Mouse (Mus musculus): ENCODE results near the gene Alg1. TPM values are rescaled to one million over a fixed set of nuclear protein-coding genes. Genes with fewer than 3 reads are reported as not detected.
"Not testable (repeated sequence)": the region's sequence is repeated elsewhere in the genome, so short reads cannot be mapped to it uniquely, and the experiment has no call there.

The Alg1 gene
- 10 to 100 TPM; 17.0 to 17.6 TPM for total RNA-seq (2021)
- long read RNA-seq, experiment 1, transcript Alg1-202 (13 exons, 1,755 nt) = major isoform, 31 of 46 reads
- long read RNA-seq, experiment 1, partial matches to known transcripts = 2 of 46 reads
- long read RNA-seq, experiment 1, other reads (novel, unspliced or antisense) = 12 of 46 reads
- long read RNA-seq, experiment 2, transcript Alg1-202 (13 exons, 1,755 nt) = major isoform, 25 of 41 reads
- long read RNA-seq, experiment 2, partial matches to known transcripts = 3 of 41 reads
- long read RNA-seq, experiment 2, other reads (novel, unspliced or antisense) = 13 of 41 reads

- DNase-seq (ENCODE audit: low spot score in 2 of 2) = peak; percentile 94 to 95
These were observed at the start of gene Alg1 for GRCm38 (mm10) chr16:5233418-5234313. Alg1 (plus strand) TSS chr16:5233621.

- DNase-seq (ENCODE audit: low spot score in 2 of 2) = no peak
These were observed 49.3 kb upstream of the Alg1 start for GRCm38 (mm10) chr16:5184101-5184500.

GRCm38 (mm10) chr16:5184956-5185355, 48.5 kb upstream of the Alg1 start:
- DNase-seq (ENCODE audit: low spot score in 2 of 2) = no peak

- no peak for DNase-seq (ENCODE audit: low spot score in 2 of 2)
These were observed 47.7 kb upstream of the Alg1 start for GRCm38 (mm10) chr16:5185691-5186090.

- DNase-seq (ENCODE audit: low spot score in 2 of 2) = no peak
These were observed 47.2 kb upstream of the Alg1 start for GRCm38 (mm10) chr16:5186234-5186633.

GRCm38 (mm10) chr16:5195080-5195479, 38.3 kb upstream of the Alg1 start:
- peak in 1 of 2 experiments; percentile 50 for DNase-seq (ENCODE audit: low spot score in 2 of 2)

- DNase-seq (ENCODE audit: low spot score in 2 of 2) = peak in 1 of 2 experiments; percentile 47
These were observed 30.7 kb upstream of the Alg1 start for GRCm38 (mm10) chr16:5202681-5203080.

- DNase-seq (ENCODE audit: low spot score in 2 of 2) = no peak
These were observed 30.2 kb upstream of the Alg1 start for GRCm38 (mm10) chr16:5203200-5203599.

- peak; percentile 75 to 82 for DNase-seq (ENCODE audit: low spot score in 2 of 2)
These were observed 29.6 kb upstream of the Alg1 start, which contains the start of gene Nagpa for GRCm38 (mm10) chr16:5203668-5204433. Nagpa (minus strand) TSS chr16:5204012.

- DNase-seq (ENCODE audit: low spot score in 2 of 2) = no peak
These were observed 27.9 kb upstream of the Alg1 start for GRCm38 (mm10) chr16:5205431-5205970.

GRCm38 (mm10) chr16:5206051-5206450, 27.4 kb upstream of the Alg1 start:
- no peak for DNase-seq (ENCODE audit: low spot score in 2 of 2)

- DNase-seq (ENCODE audit: low spot score in 2 of 2) = no peak
These were observed 23.1 kb upstream of the Alg1 start for GRCm38 (mm10) chr16:5210365-5210764.

GRCm38 (mm10) chr16:5212150-5212549, 21.3 kb upstream of the Alg1 start:
- DNase-seq (ENCODE audit: low spot score in 2 of 2) = no peak

GRCm38 (mm10) chr16:5214126-5214525, 19.3 kb upstream of the Alg1 start:
- no peak for DNase-seq (ENCODE audit: low spot score in 2 of 2)

- DNase-seq (ENCODE audit: low spot score in 2 of 2) = no peak
These were observed 16.7 kb upstream of the Alg1 start for GRCm38 (mm10) chr16:5216686-5217085.

- no peak for DNase-seq (ENCODE audit: low spot score in 2 of 2)
These were observed 15.9 kb upstream of the Alg1 start for GRCm38 (mm10) chr16:5217341-5218133.

GRCm38 (mm10) chr16:5221403-5221802, 12.0 kb upstream of the Alg1 start:
- DNase-seq (ENCODE audit: low spot score in 2 of 2) = no peak

GRCm38 (mm10) chr16:5222140-5222539, 11.3 kb upstream of the Alg1 start, which contains the start of gene AU021092:
AU021092 (minus strand) TSS chr16:5222299.
- no peak for DNase-seq (ENCODE audit: low spot score in 2 of 2)

- DNase-seq (ENCODE audit: low spot score in 2 of 2) = not testable (repeated sequence)
These were observed 6.9 kb upstream of the Alg1 start for GRCm38 (mm10) chr16:5226534-5226933.

GRCm38 (mm10) chr16:5227501-5227900, 5.9 kb upstream of the Alg1 start:
- not testable (repeated sequence) for DNase-seq (ENCODE audit: low spot score in 2 of 2)

Measured in gastrocnemius, postnatal 4 days (tissue).